Mouse (Mus musculus) cerebellum, postnatal 25 days (tissue): ENCODE results near the gene Fam120a.

ENCODE experiments used
- DNase-seq, 2 experiments: peaks; one replicate each; pipeline ENCODE4 v3.0.0; 2021; ENCODE audit warnings: mixed read lengths in 2 of 2

Fam120a gene

DNA sequence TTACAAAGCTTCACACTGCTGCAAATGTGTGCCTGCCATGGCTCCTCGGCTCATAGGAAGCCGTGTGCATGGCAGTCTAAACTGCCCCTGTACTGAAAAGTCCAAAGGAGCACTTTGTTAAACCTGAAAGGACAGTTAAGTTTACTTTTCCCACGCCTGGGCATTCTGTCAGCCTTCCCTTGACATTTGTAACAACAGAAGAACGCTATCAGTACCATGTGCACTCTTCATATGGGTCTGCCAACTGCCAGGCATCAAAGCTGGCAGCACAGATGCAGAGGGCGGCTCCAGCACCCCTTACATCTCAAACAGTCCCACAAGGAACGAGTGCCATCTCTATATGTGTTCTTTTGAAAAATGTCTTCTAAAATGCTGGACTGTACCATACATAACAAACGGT is 56.4 kb downstream of the Fam120a start:
- no peak for DNase-seq

DNA sequence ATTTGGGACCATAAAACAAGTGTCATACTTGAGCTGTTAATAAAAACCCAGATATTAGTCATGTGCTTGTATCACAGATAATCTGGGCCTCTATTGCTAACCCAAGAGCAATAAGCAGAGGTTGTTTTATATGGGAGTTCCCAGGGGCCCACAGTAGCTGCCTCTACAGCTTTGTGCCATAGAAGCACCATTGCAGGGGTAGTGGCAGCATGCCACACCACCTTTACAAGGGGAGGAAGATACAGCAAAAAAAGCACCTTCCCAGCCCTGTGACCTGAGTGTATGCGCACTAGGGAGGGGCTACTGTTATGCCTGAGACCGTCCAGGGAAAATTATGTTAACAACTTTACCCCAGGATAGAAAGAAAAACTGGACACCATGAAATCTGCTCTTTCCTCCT is 62.4 kb downstream of the Fam120a start:
- DNase-seq: no peak

GRCm38 (mm10) chr13:48895376-48895775 is 72.4 kb downstream of the Fam120a start:
- no peak for DNase-seq

DNA sequence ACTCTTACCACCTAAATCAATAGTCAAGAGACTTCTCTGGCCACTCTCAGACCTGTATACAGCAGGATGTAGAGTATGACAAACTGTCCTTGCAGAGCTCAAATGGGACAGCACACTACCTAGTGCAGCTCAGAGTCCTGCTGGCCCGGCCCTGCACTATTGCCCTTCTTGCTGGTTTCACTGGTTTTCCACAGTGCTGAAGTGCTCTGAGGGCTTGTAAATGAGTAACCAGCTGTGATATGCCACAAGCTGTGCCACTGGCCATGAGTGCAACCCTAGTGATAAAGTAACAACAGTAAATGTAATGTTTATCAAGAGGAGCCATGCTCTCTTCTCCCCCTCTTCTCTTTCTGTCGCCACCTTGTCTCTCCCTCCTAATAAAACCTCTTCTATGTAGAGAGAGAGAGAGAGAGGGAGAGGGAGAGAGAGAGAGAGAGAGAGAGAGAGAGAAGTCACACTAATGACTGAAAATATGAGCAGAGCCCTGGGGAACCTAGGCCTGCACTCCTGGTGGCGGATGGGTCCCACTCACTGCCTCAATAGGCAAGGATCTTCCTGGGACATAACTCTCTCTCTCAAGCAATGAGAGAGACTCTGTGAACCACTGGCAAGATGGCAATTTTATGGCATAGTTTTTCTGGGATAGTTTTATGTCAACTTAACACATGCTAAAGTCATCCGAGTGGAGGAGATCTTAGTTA is 77.4 kb downstream of the Fam120a start:
- DNase-seq: no peak

- DNase-seq: peak; percentile 99 to 100
These were observed 89.3 kb downstream of the Fam120a start for GRCm38 (mm10) chr13:48878534-48878933.

- no peak for DNase-seq
These were observed 90.0 kb downstream of the Fam120a start for GRCm38 (mm10) chr13:48877805-48878204.

GRCm38 (mm10) chr13:48872726-48873125 is 95.1 kb downstream of the Fam120a start:
- DNase-seq: no peak

GRCm38 (mm10) chr13:48871887-48872606 is 95.8 kb downstream of the Fam120a start:
- DNase-seq: peak in 1 of 2 experiments; percentile 37

GRCm38 (mm10) chr13:48870771-48871731 is 96.8 kb downstream of the Fam120a start, which contains the start of gene Phf2:
TSS of gene Phf2 (minus strand) at chr13:48871119.
- DNase-seq: peak; percentile 66 to 70

GRCm38 (mm10) chr13:48869950-48870770 is 97.7 kb downstream of the Fam120a start:
- peak; percentile 63 to 64 for DNase-seq

GRCm38 (mm10) chr13:48869600-48869949 is 98.2 kb downstream of the Fam120a start:
- DNase-seq: no peak

- DNase-seq: peak in 1 of 2 experiments; percentile 44
These were observed 98.7 kb downstream of the Fam120a start for GRCm38 (mm10) chr13:48869088-48869487.

DNA sequence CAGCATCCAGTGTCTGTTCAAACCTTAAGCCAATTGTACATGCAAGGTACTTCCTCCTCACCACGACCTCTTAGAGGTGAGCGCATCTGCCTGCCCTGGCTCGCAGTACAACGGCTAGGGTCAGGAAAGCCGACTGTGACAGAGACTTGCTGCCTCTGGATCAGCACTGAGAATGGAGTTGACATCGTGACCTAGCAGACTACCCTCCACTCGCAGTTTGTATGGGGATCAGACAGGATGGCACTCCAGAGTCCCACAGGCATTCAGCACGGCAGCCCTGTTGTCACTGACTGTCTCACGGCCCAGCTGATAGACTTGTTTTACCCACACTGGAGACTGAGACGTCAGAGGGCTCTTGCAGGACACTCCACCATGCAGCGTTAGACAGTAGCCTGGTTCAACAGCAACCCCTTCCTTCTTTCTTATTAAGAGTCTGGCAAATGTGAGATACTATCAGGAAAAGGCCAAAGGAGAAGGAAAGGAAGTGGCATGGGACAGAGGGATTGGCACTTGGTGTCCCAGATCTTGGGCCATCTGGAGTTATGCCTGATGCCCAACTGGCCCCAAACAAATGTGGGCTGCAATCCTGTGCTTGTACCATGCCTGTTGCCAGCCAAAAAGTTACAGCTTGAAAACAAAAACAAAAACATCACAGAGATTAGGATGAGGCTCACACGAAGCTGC is 103.0 kb downstream of the Fam120a start:
- peak; percentile 58 to 60 for DNase-seq

GRCm38 (mm10) chr13:48863556-48863955 is 104.3 kb downstream of the Fam120a start:
- no peak for DNase-seq

DNA sequence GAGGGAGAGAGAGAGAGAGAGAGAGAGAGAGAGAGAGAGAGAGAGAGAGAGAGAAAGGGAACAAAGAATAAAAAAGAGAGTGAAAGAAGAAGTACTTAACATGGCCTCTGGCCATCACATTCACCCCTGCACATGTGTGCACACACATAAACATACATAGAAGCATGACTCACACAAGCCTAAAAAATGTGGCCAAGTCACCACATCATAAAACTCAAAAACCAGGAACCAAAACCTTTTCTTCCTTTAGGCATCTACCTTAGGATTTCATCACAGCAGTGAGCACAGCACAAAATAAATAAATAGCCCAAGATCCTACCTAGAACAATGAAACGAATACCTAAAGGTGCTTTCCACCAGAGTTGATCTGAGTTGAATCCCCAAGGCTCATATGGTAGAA is 105.9 kb downstream of the Fam120a start:
- no peak for DNase-seq

DNA sequence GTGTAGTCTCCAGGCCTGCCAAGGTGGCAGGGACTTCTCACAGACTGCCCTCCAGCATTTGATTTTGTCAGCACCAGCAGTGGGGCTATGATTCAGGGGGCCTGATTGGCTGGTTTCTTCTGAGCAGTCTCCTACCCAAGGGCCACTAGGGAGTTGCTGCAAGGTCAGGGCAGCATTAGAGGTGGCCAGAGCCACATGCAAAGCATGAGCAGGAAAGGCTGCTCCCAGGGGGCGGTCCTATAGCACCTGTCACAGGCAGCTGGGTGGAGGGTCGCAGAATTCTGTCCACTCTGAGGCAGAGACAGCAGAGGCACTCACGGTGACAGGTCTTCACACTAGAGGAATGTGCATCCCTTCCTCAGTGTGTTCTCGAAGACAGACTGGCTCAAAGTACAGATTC is 109.0 kb downstream of the Fam120a start:
- DNase-seq: no peak

- no peak for DNase-seq
These were observed 109.8 kb downstream of the Fam120a start for GRCm38 (mm10) chr13:48858054-48858453.

DNA sequence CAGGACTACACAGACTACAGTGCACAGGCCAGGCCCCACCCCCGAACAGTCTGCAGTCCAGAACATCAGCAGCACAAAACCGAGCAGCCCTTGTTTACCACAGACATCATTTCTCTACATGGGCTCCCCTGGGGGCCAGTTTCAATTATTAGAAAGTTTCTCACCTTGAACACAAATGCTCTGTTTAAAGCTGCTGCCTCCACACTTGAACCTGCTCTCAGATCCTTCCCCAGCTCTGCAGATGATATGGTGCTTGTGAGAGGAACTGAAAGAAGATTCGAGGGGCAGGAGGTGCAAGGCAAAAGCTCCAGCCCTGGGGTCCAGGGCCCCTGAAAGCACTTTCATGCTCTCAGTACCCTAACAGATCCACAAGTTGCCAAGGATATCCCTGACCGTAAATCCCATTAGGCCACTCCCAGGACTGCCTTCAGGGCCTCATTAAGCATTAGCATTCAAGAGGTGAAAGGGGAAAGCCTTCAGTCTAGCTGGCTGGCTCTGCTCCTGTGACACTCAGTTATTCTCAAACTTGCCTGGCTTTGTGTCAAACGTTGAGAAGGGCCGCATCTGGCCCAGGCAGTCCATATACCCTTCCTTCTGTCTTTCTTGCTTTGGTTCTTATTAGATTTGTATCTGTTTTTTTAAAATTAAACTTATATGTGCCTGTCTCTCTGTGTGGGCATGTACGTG is 110.4 kb downstream of the Fam120a start:
- no peak for DNase-seq

DNA sequence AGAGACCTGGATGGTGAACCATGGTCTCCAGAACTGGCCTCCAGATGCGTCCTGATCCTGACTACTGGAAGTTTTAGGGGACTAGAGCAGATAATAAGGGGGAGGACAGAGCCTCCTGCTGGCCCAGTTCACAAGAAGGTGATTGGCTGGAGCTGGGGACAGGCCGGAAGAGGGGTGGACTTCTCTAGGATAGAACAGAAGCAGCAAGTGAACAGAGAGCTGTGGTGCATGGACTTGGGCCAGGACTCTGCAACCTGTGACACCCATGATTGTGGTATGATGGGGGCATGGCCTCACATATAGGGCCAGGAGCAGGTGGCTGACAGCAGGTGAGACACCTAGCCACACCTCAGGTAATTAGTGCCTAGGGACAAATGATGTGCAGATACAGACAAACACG is 113.9 kb downstream of the Fam120a start:
- DNase-seq: no peak

GRCm38 (mm10) chr13:48853475-48853874 is 114.3 kb downstream of the Fam120a start:
- no peak for DNase-seq

DNA sequence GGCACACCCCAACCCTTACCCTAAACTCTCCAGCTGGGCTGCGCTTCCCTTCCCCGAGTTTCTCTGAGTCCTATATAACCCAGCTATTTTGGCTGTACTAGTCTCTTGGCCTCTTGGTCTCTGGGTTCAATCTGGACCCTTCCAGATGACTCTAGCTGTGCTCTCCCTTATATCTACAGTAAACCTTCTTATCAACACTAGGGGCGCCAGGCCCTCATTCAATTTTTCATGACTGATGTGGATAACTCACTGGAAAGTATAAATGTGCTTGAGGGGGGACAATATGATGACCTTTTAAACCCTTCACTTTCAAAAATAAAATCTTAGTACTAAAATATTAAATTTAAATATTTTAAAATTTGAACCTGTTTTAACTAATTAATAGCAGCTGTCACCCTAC is 115.0 kb downstream of the Fam120a start:
- DNase-seq: peak in 1 of 2 experiments; percentile 41
